Mouse (Mus musculus) left cerebral cortex, postnatal 10 days (tissue): ENCODE results near the gene Mlph. TPM values are rescaled to one million over a fixed set of nuclear protein-coding genes. Genes with fewer than 3 reads are reported as not detected.

Source experiments
- DNase-seq, 2 experiments: peaks; one replicate each; pipeline ENCODE4 v3.0.0; 2021 to 2022; ENCODE audit warnings: low spot score in 2 of 2, mixed read lengths in 1 of 2; ENCODE audit errors: extremely low spot score in 1 of 2
- intact Hi-C: fragments of 180-260 bp; cut with DNase I; formaldehyde crosslinking; loops from one replicate; pipeline ENCODE4 v1.15.1; 2025
- total RNA-seq, 2 experiments: library from RNA; stranded (reverse); gene quantifications; 2 replicates each; pipeline ENCODE4 v1.2.3; 2021

Mlph gene
- total RNA-seq, 2 experiments from 2014 or later: 0.63 to 0.88 TPM

DNA sequence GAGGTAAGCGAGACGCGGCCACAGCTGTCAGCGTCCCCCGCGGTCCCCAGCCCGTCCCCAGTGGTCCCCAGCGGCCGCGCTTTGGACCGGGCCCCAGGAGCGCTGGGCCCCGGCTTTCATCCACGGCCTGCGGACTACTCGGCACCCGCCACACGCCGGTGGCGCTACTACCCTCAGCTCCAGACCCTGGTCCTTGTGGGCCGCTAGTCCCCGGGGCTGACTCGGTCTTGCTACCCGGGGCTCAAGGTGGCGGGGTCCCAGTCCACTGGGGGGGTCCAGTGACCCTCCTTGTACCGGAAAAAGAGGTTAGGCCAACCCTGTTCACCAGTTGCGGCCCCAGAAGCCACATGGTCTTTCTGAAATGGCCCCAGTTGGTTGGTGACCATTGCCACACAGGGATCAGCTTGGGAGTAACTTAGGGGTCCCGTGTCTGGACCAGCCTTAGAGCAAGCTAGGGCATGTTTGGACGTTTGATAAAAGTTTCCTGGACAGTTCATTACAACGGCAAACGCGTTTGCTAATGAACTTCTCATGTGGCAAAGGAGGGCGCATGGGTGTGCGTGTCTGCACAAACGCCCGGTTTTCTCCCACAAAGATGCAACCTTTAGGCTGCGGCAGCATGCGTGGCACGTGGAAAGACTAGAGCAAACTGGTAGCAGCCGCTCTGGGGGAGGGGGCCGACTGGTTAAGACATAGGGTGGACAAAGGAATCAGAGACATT lies 84.2 kb downstream of the Mlph start:
- DNase-seq: peak in 1 of 2 experiments; percentile 62
- intact Hi-C loops: loop anchor here (5.0 kb wide), 1 partner anchor 38 kb away; no protein-coding TSS in a partner anchor

DNA sequence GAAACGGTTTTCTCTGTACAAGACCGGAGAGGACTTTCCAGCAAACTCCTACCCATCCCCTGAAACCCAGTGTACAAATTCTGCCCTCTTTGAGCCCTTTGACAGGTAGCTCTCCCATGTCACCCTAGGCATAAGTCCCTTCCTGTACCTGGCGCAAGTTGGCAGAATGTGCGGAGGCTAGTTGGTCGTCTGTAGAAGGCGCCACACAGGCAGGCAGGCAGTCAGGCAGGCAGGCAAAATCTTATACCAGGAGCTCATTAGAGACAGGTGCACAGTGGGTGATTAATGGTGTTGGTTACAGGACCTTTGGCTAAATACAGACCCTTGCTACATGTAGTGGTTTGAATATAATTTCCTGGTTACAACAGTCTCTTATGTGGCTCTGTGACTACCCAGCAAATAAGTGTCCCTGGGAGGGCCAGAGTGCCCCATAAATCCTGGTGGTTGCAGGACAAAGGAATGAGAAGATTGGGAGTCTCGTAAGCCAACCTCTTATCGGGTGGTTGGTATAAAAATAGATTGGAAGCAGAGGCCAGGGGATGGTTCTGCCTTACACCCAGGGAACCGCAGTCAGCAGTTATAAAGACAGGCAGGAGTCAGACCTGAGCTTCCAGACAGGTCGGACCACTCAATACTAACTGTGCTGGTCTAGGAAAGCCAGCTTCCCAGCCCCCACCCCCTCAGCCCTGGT lies 85.2 kb downstream of the Mlph start:
- no peak for DNase-seq
- intact Hi-C loops: loop anchor here (5.0 kb wide), 1 partner anchor 37 kb away; no protein-coding TSS in a partner anchor

Other genes starting within 250 kb of the Mlph start
- 1 to 10 TPM; 5.3 to 8.8 TPM for gene Col6a3, start 71.1 kb upstream of the Mlph start, total RNA-seq
- not detected for gene Prlh, start 38.0 kb downstream of the Mlph start, total RNA-seq
- under 1 TPM in 1 of 2 experiments, not detected in 1; 0.21 TPM for gene Rab17, start 54.6 kb downstream of the Mlph start, total RNA-seq
- 10 to 100 TPM; 71.3 to 79.0 TPM for gene Lrrfip1, start 83.7 kb downstream of the Mlph start, total RNA-seq
- under 1 TPM; 0.24 to 0.36 TPM for gene Rbm44, start 230.0 kb downstream of the Mlph start, total RNA-seq